Mouse (Mus musculus): ENCODE data around the gene Gm49391.
"Not testable (repeated sequence)": the region's sequence is repeated elsewhere in the genome, so short reads cannot be mapped to it uniquely, and the experiment has no call there.

The Gm49391 gene

GRCm38 (mm10) chr13:60936500-60936901, at the start of gene Gm49391, which contains the start of gene Ctla2a:
Gene Gm49391 (minus strand): TSS chr13:60936571.
Gene Ctla2a (minus strand): TSS chr13:60936625.
- peak; percentile 2 for DNase-seq

- DNase-seq = not testable (repeated sequence)
These were observed 35.9 kb upstream of the Gm49391 start for GRCm38 (mm10) chr13:60972319-60972718.

GRCm38 (mm10) chr13:60963985-60964384, 27.6 kb upstream of the Gm49391 start:
- DNase-seq = not testable (repeated sequence)

GRCm38 (mm10) chr13:60961706-60962105, 25.3 kb upstream of the Gm49391 start:
- DNase-seq = no peak

GRCm38 (mm10) chr13:60941884-60942283, 5.5 kb upstream of the Gm49391 start, which contains the start of gene Tpbpa:
Gene Tpbpa (minus strand): TSS chr13:60941984.
- DNase-seq = not testable (repeated sequence)

- not testable (repeated sequence) for DNase-seq
These were observed 881 bp downstream of the Gm49391 start, which contains the start of gene Gm49393 for GRCm38 (mm10) chr13:60935490-60935889. Gene Gm49393 (minus strand): TSS chr13:60935590.

GRCm38 (mm10) chr13:60904780-60905179, 31.6 kb downstream of the Gm49391 start, which contains the start of gene Tpbpb:
Gene Tpbpb (minus strand): TSS chr13:60904880.
- DNase-seq = not testable (repeated sequence)

- DNase-seq = peak; percentile 1
These were observed 39.0 kb downstream of the Gm49391 start, which contains the start of gene Ctla2b for GRCm38 (mm10) chr13:60897328-60897727. Gene Ctla2b (minus strand): TSS chr13:60897447.

- not testable (repeated sequence) for DNase-seq
These were observed 39.6 kb downstream of the Gm49391 start, which contains the start of gene Gm49392 for GRCm38 (mm10) chr13:60896794-60897193. Gene Gm49392 (minus strand): TSS chr13:60896894.

GRCm38 (mm10) chr13:60895406-60896160, 40.8 kb downstream of the Gm49391 start:
- DNase-seq = no peak

- DNase-seq = no peak
These were observed 44.1 kb downstream of the Gm49391 start for GRCm38 (mm10) chr13:60892301-60892700.

GRCm38 (mm10) chr13:60864281-60864680, 72.1 kb downstream of the Gm49391 start, which contains the start of gene 4930486L24Rik:
Gene 4930486L24Rik (minus strand): TSS chr13:60864475.
- DNase-seq = no peak

- no peak for DNase-seq
These were observed 87.9 kb downstream of the Gm49391 start for GRCm38 (mm10) chr13:60848241-60849120.
